Mouse (Mus musculus): Measurements from ENCODE around the gene Gns.

DNA sequence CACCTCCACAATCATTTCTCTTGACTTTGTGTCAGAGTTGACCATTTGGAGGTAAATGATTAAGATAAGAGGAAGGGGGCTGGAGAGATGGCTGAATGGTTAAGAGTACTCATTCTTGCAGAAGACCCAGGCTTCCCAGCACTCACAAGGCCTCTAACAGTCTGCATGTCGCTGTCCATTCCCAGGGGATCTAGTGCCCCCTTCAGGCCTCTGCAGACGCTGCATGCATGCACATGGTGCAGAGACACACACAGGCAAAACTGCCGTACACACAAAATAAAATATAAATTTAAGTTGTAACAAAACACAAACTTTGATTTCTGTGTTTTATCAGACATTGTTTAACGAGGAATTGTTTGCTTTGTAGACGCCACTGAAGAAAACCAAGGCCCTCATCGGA, 5.9 kb downstream of the Gns start:
- TF ChIP-seq CTCF (IDR thresholded peaks at IDR 0.05; ENCODE audit: insufficient read depth, low read depth, low read length), result no peak
- no peak for TF ChIP-seq POLR2A (IDR thresholded peaks at IDR 0.05; ENCODE audit: insufficient read depth, low read depth, low read length)
